Mouse (Mus musculus): ENCODE measurements around the gene Ppp2r1a. TPM values are rescaled to one million over a fixed set of nuclear protein-coding genes. Genes with fewer than 3 reads are reported as not detected.
A peak's percentile ranks its signal among the peaks of the same experiment; 100 is the strongest.

Ppp2r1a gene
- polyA plus RNA-seq, 1 experiment from 2014 or later = 601 TPM

DNA sequence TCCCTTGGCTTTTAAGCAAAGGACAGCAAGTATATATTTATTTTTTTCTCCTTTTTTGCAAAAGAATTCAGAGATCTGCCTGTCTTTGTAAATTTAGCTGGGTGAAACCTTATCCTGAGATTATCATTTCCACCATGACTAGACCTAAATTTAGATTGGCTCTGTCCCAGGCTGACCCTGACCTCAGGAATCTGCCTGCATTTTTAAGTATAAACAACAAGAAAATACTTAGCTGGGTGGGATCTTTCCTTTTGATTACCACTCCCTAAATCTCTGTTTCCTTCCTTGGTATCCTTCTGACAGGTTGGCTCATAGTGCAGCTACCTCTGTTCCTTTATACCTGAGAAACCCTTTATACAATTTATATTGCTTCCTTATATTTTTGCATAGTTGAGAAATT is 21.6 kb downstream of the Ppp2r1a start:
- H3K27me3 ChIP-seq (ENCODE audit: control insufficient read depth, insufficient read depth, low read length) = no peaks in the 10 kb centered on the region
- no peak overlapping the region for H3K4me2 ChIP-seq (ENCODE audit: low read depth)
- ATAC-seq (ENCODE audit: insufficient read depth, low FRiP score, low TSS enrichment) (no peak), DNase-seq (ENCODE audit: low spot score) (no peak)
- H3K9me3 ChIP-seq (ENCODE audit: control insufficient read depth, low read length) = no peaks in the 10 kb centered on the region
- no peak overlapping the region for H3K9ac ChIP-seq (ENCODE audit: low read length)
- H3K4me3 ChIP-seq (ENCODE audit: low read depth, low read length) = no peak overlapping the region
- H3K4me1 ChIP-seq (ENCODE audit: control insufficient read depth, insufficient read depth, low read length) = no peaks in the 10 kb centered on the region
- no peak overlapping the region for H3K27ac ChIP-seq (ENCODE audit: low read depth, low read length)
- peaks cover 26% of the 10 kb centered on the region for H3K36me3 ChIP-seq (ENCODE audit: control insufficient read depth, insufficient read depth, low read length)

DNA sequence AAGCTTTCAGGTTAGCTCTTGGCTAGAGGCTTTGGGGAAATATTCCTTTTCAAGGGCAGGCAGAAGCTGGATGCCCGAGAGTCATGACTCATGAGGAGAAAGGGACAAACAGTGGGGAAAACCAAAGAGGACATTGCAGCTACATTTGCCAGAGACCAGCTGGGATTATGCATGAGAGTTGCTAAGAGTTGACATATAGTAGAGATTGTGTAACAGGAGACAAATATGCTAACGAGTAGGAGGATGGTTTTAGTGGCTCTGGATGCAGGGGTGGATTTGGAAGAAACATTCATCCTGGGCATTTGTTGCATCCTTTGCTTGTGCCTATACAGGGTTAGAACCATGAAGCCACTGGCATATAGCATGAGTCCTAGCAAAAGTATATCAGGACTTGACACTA is 48.6 kb downstream of the Ppp2r1a start:
- DNase-seq (ENCODE audit: low spot score) (no peak), ATAC-seq (ENCODE audit: insufficient read depth, low FRiP score, low TSS enrichment) (no peak)
- Histone ChIP-seq H3K9me3 (ENCODE audit: control insufficient read depth, low read length) (no peaks in the 10 kb centered on the region), H3K4me2 (ENCODE audit: low read depth) (no peak overlapping the region), H3K27ac (ENCODE audit: low read depth, low read length) (no peak overlapping the region), H3K27me3 (ENCODE audit: control insufficient read depth, insufficient read depth, low read length) (no peaks in the 10 kb centered on the region), H3K9ac (ENCODE audit: low read length) (no peak overlapping the region), H3K4me3 (ENCODE audit: low read depth, low read length) (no peak overlapping the region), H3K4me1 (ENCODE audit: control insufficient read depth, insufficient read depth, low read length) (no peaks in the 10 kb centered on the region), H3K36me3 (ENCODE audit: control insufficient read depth, insufficient read depth, low read length) (no peaks in the 10 kb centered on the region)
- 77% methylated on average over 2 of the region's 2 CpGs for WGBS

DNA sequence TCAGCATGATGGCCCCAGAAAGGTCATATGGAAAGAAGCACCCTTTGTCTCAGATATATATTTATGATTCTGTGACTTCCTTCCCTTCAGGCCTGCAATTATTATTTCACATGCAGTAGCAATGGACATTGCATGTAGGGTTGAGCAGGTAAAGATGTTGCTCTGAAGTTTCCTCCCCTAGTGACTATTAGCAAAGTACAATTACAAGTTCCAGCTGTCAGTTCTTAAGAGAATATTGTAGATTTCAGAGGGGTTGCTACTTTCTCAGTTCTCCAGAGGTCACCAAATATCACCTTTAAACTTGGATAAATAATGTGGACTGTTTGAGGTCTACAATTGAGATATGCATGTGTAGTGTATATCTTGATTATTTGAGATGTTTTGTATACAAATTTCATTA is 51.3 kb downstream of the Ppp2r1a start, which contains the start of gene Vmn1r233:
Gene Vmn1r233 (minus strand): TSS at position 101 of the 400 bp plus-strand sequence.
- Histone ChIP-seq H3K27me3 (ENCODE audit: control insufficient read depth, insufficient read depth, low read length) (no peaks in the 10 kb centered on the region), H3K9ac (ENCODE audit: low read length) (no peak within 1 kb of the TSS), H3K27ac (ENCODE audit: low read depth, low read length) (no peak within 1 kb of the TSS), H3K4me2 (ENCODE audit: low read depth) (no peak within 1 kb of the TSS), H3K4me3 (ENCODE audit: low read depth, low read length) (no peak within 1 kb of the TSS), H3K9me3 (ENCODE audit: control insufficient read depth, low read length) (no peaks in the 10 kb centered on the region), H3K36me3 (ENCODE audit: control insufficient read depth, insufficient read depth, low read length) (no peaks in the 10 kb centered on the region), H3K4me1 (ENCODE audit: control insufficient read depth, insufficient read depth, low read length) (no peaks in the 10 kb centered on the region)
- DNase-seq (ENCODE audit: low spot score) (no peak), ATAC-seq (ENCODE audit: insufficient read depth, low FRiP score, low TSS enrichment) (no peak)

DNA sequence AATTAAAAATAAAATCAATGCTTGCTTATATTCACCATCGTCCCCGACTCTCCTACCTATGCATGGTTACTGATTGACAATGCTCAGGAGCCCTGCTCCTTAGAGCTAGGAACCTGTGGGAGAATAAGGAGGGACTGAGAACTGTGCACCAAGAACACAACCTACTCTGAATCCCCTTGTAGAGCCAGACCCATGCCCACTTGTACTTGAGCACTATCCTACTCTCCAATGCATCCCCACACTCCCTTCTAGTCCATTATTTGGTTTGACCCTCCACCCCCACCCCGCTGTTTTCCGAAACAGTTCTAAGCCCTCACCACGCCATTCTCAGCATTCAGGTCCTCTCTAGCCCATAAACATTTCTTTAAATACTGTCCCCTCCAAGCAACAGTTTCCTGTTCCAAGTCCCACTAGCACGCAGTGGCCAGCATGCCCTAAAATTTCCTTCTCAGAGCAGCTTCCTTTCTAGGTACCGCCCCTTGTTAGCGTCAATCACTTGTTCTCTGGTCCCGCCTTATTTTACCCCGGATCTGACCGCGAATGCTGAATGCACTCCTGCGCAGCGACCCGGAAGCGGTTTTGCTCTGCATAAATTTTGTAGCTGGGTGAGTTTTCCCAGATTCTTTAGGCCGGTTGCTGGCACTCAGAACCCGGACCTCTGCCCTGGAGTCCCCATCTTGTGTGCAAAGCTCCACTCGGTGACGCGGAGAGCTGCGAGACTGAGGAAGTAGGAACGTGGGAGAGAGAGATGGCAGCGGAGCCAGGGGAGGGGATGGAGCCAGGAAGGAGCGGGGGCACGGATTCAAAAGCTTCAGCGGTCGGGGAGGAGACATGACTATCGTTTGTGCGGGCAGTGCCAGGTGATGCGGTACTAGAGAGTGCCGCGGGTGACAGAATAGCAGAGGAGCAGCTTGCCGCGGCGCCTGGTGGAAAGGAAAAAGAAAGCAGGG is 63.5 kb downstream of the Ppp2r1a start, which contains the start of gene Zfp160:
Gene Zfp160 (plus strand): TSS at position 522 of the 950 bp plus-strand sequence.
- Histone ChIP-seq H3K4me3 (ENCODE audit: low read depth, low read length) (peak within 1 kb of the TSS; percentile 68), H3K4me2 (ENCODE audit: low read depth) (peak within 1 kb of the TSS; percentile 69), H3K9me3 (ENCODE audit: control insufficient read depth, low read length) (no peaks in the 10 kb centered on the region), H3K27ac (ENCODE audit: low read depth, low read length) (peak within 1 kb of the TSS; percentile 67), H3K27me3 (ENCODE audit: control insufficient read depth, insufficient read depth, low read length) (no peaks in the 10 kb centered on the region), H3K9ac (ENCODE audit: low read length) (peak within 1 kb of the TSS; percentile 88), H3K36me3 (ENCODE audit: control insufficient read depth, insufficient read depth, low read length) (peaks cover 5% of the 10 kb centered on the region), H3K4me1 (ENCODE audit: control insufficient read depth, insufficient read depth, low read length) (peaks cover 3% of the 10 kb centered on the region; the same call in 1 of the 2 replicates)
- DNase-seq (ENCODE audit: low spot score) (peak; percentile 90), ATAC-seq (ENCODE audit: insufficient read depth, low FRiP score, low TSS enrichment) (peak; percentile 96)
- 6% methylated on average over 36 of the region's 36 CpGs for WGBS

DNA sequence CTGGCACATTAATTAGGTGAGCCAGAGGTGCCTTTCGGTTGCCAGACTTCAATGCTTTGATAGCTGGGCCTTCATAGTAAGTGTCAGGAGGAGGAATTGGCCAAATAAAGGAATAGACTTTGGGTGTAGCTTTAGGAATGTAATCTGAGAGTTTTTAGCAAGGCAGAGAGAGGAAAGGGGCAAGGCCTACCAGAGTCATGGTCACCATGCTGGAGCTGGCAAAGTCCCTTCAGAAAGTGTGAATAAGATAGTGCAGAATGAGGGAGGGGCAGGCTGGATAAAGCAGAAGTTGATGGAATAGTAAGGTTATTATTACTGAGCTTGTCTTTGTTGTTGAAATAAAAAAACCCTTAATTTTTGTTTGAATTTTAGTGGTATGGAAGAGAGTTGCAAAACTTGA is 64.6 kb downstream of the Ppp2r1a start:
- Histone ChIP-seq H3K4me2 (ENCODE audit: low read depth) (peak overlapping the region; percentile 69), H3K36me3 (ENCODE audit: control insufficient read depth, insufficient read depth, low read length) (peaks cover 5% of the 10 kb centered on the region), H3K9me3 (ENCODE audit: control insufficient read depth, low read length) (no peaks in the 10 kb centered on the region), H3K27ac (ENCODE audit: low read depth, low read length) (no peak overlapping the region), H3K9ac (ENCODE audit: low read length) (peak overlapping the region; percentile 88), H3K4me1 (ENCODE audit: control insufficient read depth, insufficient read depth, low read length) (peaks cover 3% of the 10 kb centered on the region; the same call in 1 of the 2 replicates), H3K4me3 (ENCODE audit: low read depth, low read length) (peak overlapping the region; percentile 68), H3K27me3 (ENCODE audit: control insufficient read depth, insufficient read depth, low read length) (no peaks in the 10 kb centered on the region)
- ATAC-seq (ENCODE audit: insufficient read depth, low FRiP score, low TSS enrichment) = no peak
- DNase-seq (ENCODE audit: low spot score) = no peak
- WGBS = 30% methylated on average over 1 of the region's 1 CpGs

Other genes starting within 250 kb of the Ppp2r1a start
- not detected in 2 replicates for gene Vmn1r227, start 215.5 kb upstream of the Ppp2r1a start, polyA plus RNA-seq (2014; fragmentation: Nextera tagmentation; extraction: Ambion mirVana)
- gene Vmn1r228, start 159.2 kb upstream of the Ppp2r1a start, polyA plus RNA-seq (2014; fragmentation: Nextera tagmentation; extraction: Ambion mirVana) = not detected in 2 replicates
- gene Vmn1r229, start 133.8 kb upstream of the Ppp2r1a start, polyA plus RNA-seq (2014; fragmentation: Nextera tagmentation; extraction: Ambion mirVana) = not detected in 2 replicates
- not detected in 2 replicates for gene Vmn1r230, start 104.9 kb upstream of the Ppp2r1a start, polyA plus RNA-seq (2014; fragmentation: Nextera tagmentation; extraction: Ambion mirVana)
- not detected in 2 replicates for gene Vmn1r231, start 40.2 kb upstream of the Ppp2r1a start, polyA plus RNA-seq (2014; fragmentation: Nextera tagmentation; extraction: Ambion mirVana)
- gene Vmn1r232, start 25.6 kb upstream of the Ppp2r1a start, polyA plus RNA-seq (2014; fragmentation: Nextera tagmentation; extraction: Ambion mirVana) = not detected in 2 replicates
- not detected in 2 replicates for gene Vmn1r233, start 51.2 kb downstream of the Ppp2r1a start, polyA plus RNA-seq (2014; fragmentation: Nextera tagmentation; extraction: Ambion mirVana)
- 20.5 TPM in 2 replicates for gene Zfp160, start 63.6 kb downstream of the Ppp2r1a start, polyA plus RNA-seq (2014; fragmentation: Nextera tagmentation; extraction: Ambion mirVana)

Data from neural tube, embryonic 11.5 days (tissue).